Mouse (Mus musculus) bone marrow, adult 2 months (tissue): ENCODE measurements at regions not wholly inside any gene's neighbourhood (a gene's known extent, or its start where the extent isn't known, plus 50 kb on each side); places are given as distances from the start of the nearest gene placed in this dataset.

ENCODE experiments used
- H3K27ac ChIP-seq: fragments of 200-500 bp; 2 replicates; pipeline ENCODE4 v1.5.1; 2012; ENCODE audit warnings: low read depth, mild to moderate bottlenecking, control low read depth, inconsistent platforms, low read length; ENCODE audit not compliant: control insufficient read depth, poor library complexity, insufficient read depth
- H3K4me1 ChIP-seq: fragments of 200-500 bp; 2 replicates; pipeline ENCODE4 v1.6.1; 2011; ENCODE audit warnings: low read length; ENCODE audit not compliant: control insufficient read depth, insufficient read depth
- H3K4me3 ChIP-seq: fragments of 200-500 bp; replicated peaks from 2 replicates; pipeline ENCODE3; 2011; ENCODE audit warnings: mild to moderate bottlenecking, low read depth, low read length, control low read depth; ENCODE audit not compliant: control insufficient read depth
- CTCF ChIP-seq: fragments of 200-500 bp; IDR thresholded peaks from 2 replicates; pipeline ENCODE4 v1.5.1; 2011; ENCODE audit warnings: low read length, control low read depth; ENCODE audit not compliant: control insufficient read depth, insufficient read depth
- POLR2A ChIP-seq: fragments of 200-500 bp; IDR thresholded peaks from 2 replicates; pipeline ENCODE4 v1.6.1; 2011; ENCODE audit warnings: low read depth, mild to moderate bottlenecking, control low read depth, low read length, borderline replicate concordance; ENCODE audit not compliant: control insufficient read depth
- WGBS: fragments of 180-500 bp; shearing (Covaris S2); methylation state at CpG from one replicate; pipeline ENCODE4 v1.1.7; 2018; 5-methylcytosine and 5-hydroxymethylcytosine counted together

DNA sequence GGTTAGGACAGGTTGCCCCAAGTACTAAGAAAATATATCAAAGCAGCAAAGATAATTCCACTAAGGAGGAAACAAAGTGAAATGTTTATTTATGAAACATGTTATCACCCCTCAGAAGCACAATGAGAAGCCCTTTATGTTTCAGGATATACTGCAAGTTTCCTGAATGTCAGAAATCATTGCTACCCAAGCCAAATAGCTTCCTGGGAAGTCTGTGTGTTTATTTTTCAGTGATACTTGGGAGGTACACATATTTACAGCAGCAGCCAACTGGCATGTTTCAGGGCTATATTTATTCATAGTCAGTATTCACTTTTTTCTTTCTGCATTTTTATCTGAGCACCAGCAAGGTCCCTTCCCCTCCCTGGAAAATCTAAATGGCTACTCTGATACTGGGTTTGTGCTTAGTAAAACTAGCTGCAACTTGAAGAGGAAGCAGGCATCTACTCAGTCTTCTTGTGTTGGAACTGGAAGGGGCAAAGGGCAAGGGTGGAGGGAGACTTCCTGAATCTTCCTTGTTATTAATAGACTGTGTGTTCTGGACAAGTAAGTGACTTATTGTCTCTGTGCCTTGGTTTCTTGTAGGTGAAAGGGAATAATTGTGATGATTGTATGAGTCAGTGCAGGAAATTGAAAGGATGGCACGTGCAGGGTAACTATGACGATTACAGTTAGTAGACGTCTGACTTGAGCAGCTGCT, 236.5 kb upstream of the Dach1 start:
- Histone ChIP-seq H3K4me3 (no peak overlapping the region), H3K4me1 (no peaks in the 10 kb centered on the region), H3K27ac (no peak overlapping the region)
- TF ChIP-seq CTCF = no peak
- no peak for TF ChIP-seq POLR2A
- 72% methylated on average over 3 of the region's 3 CpGs for WGBS

DNA sequence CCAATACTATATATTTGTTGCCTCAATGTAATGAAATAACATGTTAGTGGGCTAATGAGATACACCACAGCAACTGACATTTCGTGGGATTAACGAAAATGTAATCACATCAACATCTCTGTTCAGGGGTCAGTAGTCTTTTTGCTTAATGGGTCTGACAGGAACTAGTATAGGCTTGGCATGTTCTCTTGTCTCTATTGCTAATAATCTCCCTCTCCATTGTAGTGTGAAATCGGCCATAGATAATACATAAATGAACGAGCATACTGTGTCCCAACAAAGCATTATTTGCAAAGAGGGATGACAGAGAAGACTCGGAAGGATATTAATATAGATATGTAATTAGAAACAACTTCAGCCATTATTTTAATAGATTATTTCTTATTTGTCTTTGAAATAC, 234.5 kb upstream of the Dach1 start:
- Histone ChIP-seq H3K4me3 (no peak overlapping the region), H3K27ac (no peak overlapping the region), H3K4me1 (no peaks in the 10 kb centered on the region)
- no peak for TF ChIP-seq CTCF
- TF ChIP-seq POLR2A = no peak
- 76% methylated on average over 5 of the region's 5 CpGs for WGBS

DNA sequence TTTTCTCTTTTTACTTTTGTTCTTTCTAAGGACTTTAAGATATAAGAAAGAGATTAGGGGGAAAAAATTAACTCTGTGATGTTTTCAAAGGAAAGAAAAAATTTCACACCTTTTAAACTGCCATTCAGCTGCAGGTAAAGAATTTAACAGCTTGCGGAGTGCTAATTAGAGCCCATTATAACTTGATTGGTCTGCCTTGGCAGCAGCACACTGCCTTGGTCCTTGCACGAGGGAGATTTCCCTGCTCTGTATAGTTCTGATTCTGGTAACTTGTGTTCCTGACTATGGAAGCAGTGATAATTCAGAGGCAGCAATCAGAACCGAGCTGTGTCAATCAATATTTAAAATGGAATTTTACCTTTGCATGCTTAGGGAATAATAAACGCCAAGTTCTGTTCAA, 218.3 kb upstream of the Dach1 start:
- no peak for TF ChIP-seq POLR2A
- Histone ChIP-seq H3K27ac (no peak overlapping the region), H3K4me3 (no peak overlapping the region), H3K4me1 (no peaks in the 10 kb centered on the region)
- WGBS = 70% methylated on average over 4 of the region's 4 CpGs
